Mouse (Mus musculus) limb, embryonic 14.5 days (tissue): Measurements from ENCODE around the gene Cntnap5a. TPM values are rescaled to one million over a fixed set of nuclear protein-coding genes. Genes with fewer than 3 reads are reported as not detected.

Experiments used
- ATAC-seq: fragments of 200-750 bp; cut with Nextera tagmentation; 2 replicates; pipeline ENCODE4 v1.8.0; 2017; ENCODE audit warnings: low read depth, moderate number of reproducible peaks, moderate TSS enrichment; ENCODE audit not compliant: low FRiP score
- DNase-seq: peaks from one replicate; pipeline ENCODE4 v3.0.0-alpha.2; 2015; ENCODE audit warnings: low spot score
- H3K27ac ChIP-seq: fragments of 300-500 bp; sonication (generic); replicated peaks from 2 replicates; pipeline ENCODE4 v1.5.1; 2014; ENCODE audit warnings: low read depth, mild to moderate bottlenecking, low read length, moderate library complexity, mixed read lengths
- H3K27me3 ChIP-seq: fragments of 300-500 bp; sonication (generic); 2 replicates; pipeline ENCODE4 v1.6.1; 2014; ENCODE audit warnings: low read length, mixed read lengths; ENCODE audit not compliant: control insufficient read depth, insufficient read depth
- H3K36me3 ChIP-seq: fragments of 300-500 bp; sonication (generic); 2 replicates; pipeline ENCODE4 v1.6.1; 2014; ENCODE audit warnings: mild to moderate bottlenecking, low read length, moderate library complexity, mixed read lengths; ENCODE audit not compliant: control insufficient read depth, insufficient read depth
- H3K4me1 ChIP-seq: fragments of 300-500 bp; sonication (generic); 2 replicates; pipeline ENCODE4 v1.6.1; 2014; ENCODE audit warnings: antibody characterized with exemption, low read length, mixed read lengths; ENCODE audit not compliant: control insufficient read depth, insufficient read depth
- H3K4me2 ChIP-seq: fragments of 300-500 bp; sonication (generic); replicated peaks from 2 replicates; pipeline ENCODE4 v1.6.1; 2014; ENCODE audit warnings: low read depth, mild to moderate bottlenecking, low read length, moderate library complexity; ENCODE audit not compliant: severe bottlenecking
- H3K4me3 ChIP-seq: fragments of 300-500 bp; sonication (generic); replicated peaks from 2 replicates; pipeline ENCODE4 v1.5.1; 2014; ENCODE audit warnings: low read length
- H3K9ac ChIP-seq: fragments of 300-500 bp; sonication (generic); 2 replicates; pipeline ENCODE4 v1.6.1; 2014; ENCODE audit warnings: mild to moderate bottlenecking, low read depth, low read length, moderate library complexity; ENCODE audit not compliant: severe bottlenecking
- H3K9me3 ChIP-seq: fragments of 300-500 bp; sonication (generic); 2 replicates; pipeline ENCODE4 v1.6.1; 2016; ENCODE audit warnings: low read length; ENCODE audit not compliant: control insufficient read depth
- POLR2A ChIP-seq: fragments of 200-500 bp; IDR thresholded peaks from 2 replicates; pipeline ENCODE4 v1.8.0; 2012; ENCODE audit warnings: inconsistent platforms, mild to moderate bottlenecking, moderate library complexity, borderline replicate concordance; ENCODE audit not compliant: insufficient read depth, insufficient read length; ENCODE audit errors: extremely low read depth
- WGBS: fragments of 180-500 bp; shearing (Covaris S2); extraction: QIAGEN DNeasy Blood & Tissue Kit; methylation state at CpG from one replicate; pipeline ENCODE4 v1.1.7; 2014; 5-methylcytosine and 5-hydroxymethylcytosine counted together
- polyA plus RNA-seq, 2 experiments: library from polyadenylated mRNA; depleted of rRNA in 1 of 2; stranded (reverse) in 1 of 2; unstranded in 1 of 2; fragments of >200 nt; fragmentation: Nextera tagmentation in 1 of 2; extraction: Ambion mirVana in 1 of 2; gene quantifications; 2 replicates each; pipeline versions ENCODE4 v1.2.1 to v1.2.3; 2012 to 2014

Gene Cntnap5a
- polyA plus RNA-seq (2012; rRNA removed) (0.03 and 0.06 TPM in 2 replicates), polyA plus RNA-seq (2014; fragmentation: Nextera tagmentation; extraction: Ambion mirVana) (0.03 TPM in 1 of 2 replicates, not detected in the other)

DNA sequence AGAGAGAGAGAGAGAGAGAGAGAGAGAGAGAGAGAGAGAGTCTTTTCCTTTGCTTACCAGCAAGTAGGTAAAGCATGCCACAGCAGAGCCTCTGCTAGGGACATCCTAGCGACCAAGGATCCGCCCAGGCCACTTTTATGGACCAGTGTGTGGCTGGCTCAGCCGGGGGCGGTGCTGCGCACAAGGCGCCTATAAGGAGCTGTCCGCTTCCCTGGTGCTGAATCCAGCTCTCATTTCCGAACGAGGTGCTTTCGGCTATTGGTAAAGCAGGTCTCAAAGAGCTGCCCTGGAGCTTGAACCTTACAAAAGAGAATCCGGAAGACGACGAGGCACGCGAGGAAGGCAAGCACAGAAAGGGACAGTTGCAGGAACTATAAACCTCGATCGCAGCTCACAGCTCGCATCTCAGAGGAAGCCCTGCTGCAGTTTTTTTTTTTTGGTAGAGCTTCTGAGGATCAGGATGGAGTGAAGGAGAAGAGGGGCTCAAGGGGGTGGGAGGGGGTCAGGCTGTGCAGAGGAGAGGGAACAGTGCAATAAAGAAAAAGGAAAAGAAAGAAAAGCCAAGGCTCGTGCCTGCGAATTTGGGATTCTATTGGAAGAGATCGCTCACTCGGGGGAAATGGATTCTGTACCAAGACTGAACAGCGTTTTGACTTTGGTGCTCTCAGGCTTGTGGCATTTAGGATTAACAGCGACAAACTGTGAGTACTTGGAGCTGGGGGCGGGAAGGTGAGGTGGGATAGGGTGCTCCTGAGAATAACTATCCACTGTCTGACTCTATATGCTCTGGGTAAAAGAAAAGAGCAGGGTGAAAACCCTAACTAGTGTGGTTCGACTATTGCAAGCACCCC is at the start of gene Cntnap5a:
TSS of gene Cntnap5a (plus strand) at position 239 of the 851 bp plus-strand sequence.
- TF ChIP-seq POLR2A: no peak
- no peaks in the 10 kb centered on the region for H3K4me1 ChIP-seq
- 13% methylated on average over 26 of the region's 26 CpGs for WGBS
- H3K27me3 ChIP-seq: no peaks in the 10 kb centered on the region
- H3K9me3 ChIP-seq: no peaks in the 10 kb centered on the region
- ATAC-seq: no peak
- peak; percentile 76 for DNase-seq
- no peak within 1 kb of the TSS for H3K4me2 ChIP-seq
- H3K9ac ChIP-seq: no peak within 1 kb of the TSS
- no peak within 1 kb of the TSS for H3K27ac ChIP-seq
- no peak within 1 kb of the TSS for H3K4me3 ChIP-seq
- no peaks in the 10 kb centered on the region for H3K36me3 ChIP-seq

- Histone ChIP-seq H3K4me3 (no peak overlapping the region), H3K27me3 (no peaks in the 10 kb centered on the region), H3K9me3 (no peaks in the 10 kb centered on the region), H3K9ac (no peak overlapping the region), H3K27ac (no peak overlapping the region), H3K4me1 (no peaks in the 10 kb centered on the region), H3K4me2 (no peak overlapping the region), H3K36me3 (no peaks in the 10 kb centered on the region)
- TF ChIP-seq POLR2A: no peak
- DNase-seq (no peak), ATAC-seq (no peak)
- WGBS: 72% methylated on average over 2 of the region's 2 CpGs
Observed at GRCm38 (mm10) chr1:115646921-115647320, 37.6 kb upstream of the Cntnap5a start.

DNA sequence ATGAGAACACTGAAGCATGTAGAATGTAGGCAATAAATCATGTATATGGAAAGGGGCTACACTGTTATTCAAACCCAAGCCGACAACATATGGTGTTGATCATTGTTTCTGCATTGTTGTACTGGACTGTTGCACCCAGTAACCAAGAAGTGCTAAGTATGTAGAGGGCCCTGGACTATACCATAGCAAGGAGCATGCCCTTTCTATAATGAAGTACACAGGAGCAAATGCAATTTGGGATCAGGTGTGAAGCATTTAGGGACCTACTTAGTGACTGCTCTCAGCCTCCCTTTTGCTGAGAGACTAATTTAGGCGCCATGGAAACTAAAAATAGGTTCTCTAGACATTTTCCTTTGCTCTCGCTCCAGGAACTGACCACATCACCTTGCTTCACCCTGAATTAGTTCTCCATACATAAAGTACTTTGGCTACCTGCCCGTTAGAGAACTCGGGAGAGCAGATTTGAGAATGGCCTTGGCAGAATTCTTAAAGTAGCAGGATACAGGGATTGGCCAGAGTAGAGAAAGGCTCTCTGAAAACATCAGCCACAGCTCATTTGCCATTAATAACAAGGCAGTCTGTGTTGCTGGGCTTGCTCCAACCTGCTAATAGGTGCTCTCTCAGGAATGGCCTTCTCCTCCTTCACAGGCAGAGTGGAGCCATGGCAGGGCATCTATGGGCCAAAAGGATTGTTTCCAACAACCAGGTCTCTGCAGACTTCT is 26.1 kb upstream of the Cntnap5a start:
- no peak for TF ChIP-seq POLR2A
- Histone ChIP-seq H3K36me3 (no peaks in the 10 kb centered on the region), H3K4me3 (no peak overlapping the region), H3K9me3 (no peaks in the 10 kb centered on the region), H3K27ac (no peak overlapping the region), H3K4me1 (no peaks in the 10 kb centered on the region), H3K9ac (no peak overlapping the region), H3K4me2 (no peak overlapping the region), H3K27me3 (no peaks in the 10 kb centered on the region)
- WGBS: 67% methylated on average over 5 of the region's 5 CpGs
- ATAC-seq (peak; percentile 34; the same call in 1 of the 2 replicates), DNase-seq (peak; percentile 7)

DNA sequence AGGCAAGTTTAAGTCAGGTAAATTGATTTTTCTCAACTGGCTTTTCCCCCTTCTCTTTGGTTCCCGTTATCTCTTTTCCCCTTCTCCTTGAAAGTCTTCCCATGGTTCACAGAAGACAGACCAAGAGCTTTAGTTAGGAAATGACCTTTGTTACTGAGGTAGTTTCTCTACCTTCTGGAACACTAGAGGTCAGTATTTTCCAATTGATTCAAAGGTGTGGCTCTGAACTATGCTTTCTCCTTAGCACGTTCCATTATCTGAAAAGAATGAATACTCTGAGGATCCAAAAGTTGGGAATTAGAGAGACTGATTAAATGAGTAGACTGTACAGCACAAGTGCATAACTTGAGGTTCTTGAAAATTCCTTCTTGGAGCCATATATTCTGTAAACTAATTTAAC is 1.9 kb downstream of the Cntnap5a start:
- H3K4me1 ChIP-seq: no peaks in the 10 kb centered on the region
- H3K9me3 ChIP-seq: no peaks in the 10 kb centered on the region
- H3K36me3 ChIP-seq: no peaks in the 10 kb centered on the region
- no peaks in the 10 kb centered on the region for H3K27me3 ChIP-seq
- H3K27ac ChIP-seq: no peak overlapping the region
- H3K4me3 ChIP-seq: no peak overlapping the region
- no peak for TF ChIP-seq POLR2A
- WGBS: 30% methylated on average over 2 of the region's 2 CpGs
- no peak overlapping the region for H3K9ac ChIP-seq
- ATAC-seq (no peak), DNase-seq (no peak)
- no peak overlapping the region for H3K4me2 ChIP-seq

DNA sequence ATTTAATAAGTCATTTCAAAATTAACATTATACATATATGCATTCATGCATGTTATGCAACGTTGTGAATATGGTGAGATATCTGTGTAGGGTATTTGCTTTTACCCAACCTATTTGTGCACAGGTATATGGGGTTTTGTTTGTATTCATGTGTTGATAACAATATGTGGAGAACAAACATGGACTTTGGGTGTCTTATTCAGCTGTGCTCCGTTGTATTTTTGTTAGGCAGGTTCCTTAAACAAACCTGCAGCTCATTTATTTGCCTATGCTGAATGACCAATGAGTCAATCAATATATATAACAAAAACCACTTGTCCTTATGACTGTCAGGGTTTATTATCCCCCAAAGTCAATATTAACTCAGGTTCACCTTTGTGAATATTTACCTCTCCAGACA is 15.2 kb downstream of the Cntnap5a start:
- DNase-seq: no peak
- Histone ChIP-seq H3K9me3 (no peaks in the 10 kb centered on the region), H3K4me2 (no peak overlapping the region), H3K27me3 (no peaks in the 10 kb centered on the region), H3K9ac (no peak overlapping the region), H3K4me1 (no peaks in the 10 kb centered on the region), H3K27ac (no peak overlapping the region), H3K4me3 (no peak overlapping the region), H3K36me3 (no peaks in the 10 kb centered on the region)
- WGBS: 54% methylated on average over 2 of the region's 2 CpGs
- TF ChIP-seq POLR2A: no peak
- ATAC-seq: no peak
